Mouse (Mus musculus) stomach, postnatal 0 days (tissue): ENCODE data around the gene Agbl3.

ENCODE experiments used
- CTCF ChIP-seq: IDR thresholded peaks from 2 replicates; pipeline ENCODE4 v1.5.1; 2016; ENCODE audit warnings: antibody characterized with exemption, low read depth, mild to moderate bottlenecking, moderate library complexity
- EP300 ChIP-seq: optimal IDR thresholded peaks from 2 replicates; pipeline ENCODE3; 2016; ENCODE audit warnings: antibody characterized with exemption

DNA sequence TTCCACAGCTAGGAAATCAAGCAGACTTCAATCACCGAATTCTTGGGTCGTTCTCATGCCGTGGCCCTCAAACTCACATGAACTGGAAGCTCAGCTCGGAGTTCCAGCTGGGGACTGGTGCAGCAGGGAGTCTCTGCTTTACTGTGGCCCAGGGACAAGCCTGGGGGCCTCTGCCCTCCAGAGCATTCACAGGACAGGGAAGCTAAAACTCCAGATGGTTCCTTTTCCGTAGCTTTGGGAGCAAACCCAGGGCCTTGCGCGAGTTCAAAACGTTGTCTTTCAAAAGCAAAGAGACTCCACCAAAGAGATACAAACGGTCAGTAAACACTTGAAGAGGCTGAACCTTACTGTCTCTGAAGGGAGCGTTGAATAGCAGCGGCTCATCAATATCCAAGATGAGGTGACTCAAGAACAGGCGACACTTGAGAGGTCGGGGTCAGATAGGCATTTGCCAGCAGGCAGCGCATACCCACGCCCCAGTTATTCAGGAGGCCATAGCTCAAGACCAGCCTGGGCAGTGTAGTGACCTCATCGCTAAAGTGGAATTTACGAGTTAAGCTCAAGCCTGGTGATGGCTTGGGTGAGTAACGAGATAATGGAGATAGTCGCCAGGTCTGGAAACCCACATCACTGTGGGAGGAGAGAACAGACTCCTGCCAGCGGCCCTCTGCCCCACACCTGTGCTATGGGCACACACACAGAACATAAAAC lies 88.4 kb downstream of the Agbl3 start:
- TF ChIP-seq EP300, result no peak
- TF ChIP-seq CTCF, result no peak
